Mouse (Mus musculus) heart, postnatal 0 days (tissue): ENCODE results near the gene Gm21731. TPM values are rescaled to one million over a fixed set of nuclear protein-coding genes. Genes with fewer than 3 reads are reported as not detected.
"Not testable (repeated sequence)": the region's sequence is repeated elsewhere in the genome, so short reads cannot be mapped to it uniquely, and the experiment has no call there.

Source experiments
- ATAC-seq: fragments of 200-750 bp; cut with Nextera tagmentation; 2 replicates; pipeline ENCODE4 v1.8.0; 2017; ENCODE audit warnings: low read depth, moderate number of reproducible peaks, moderate library complexity; ENCODE audit not compliant: insufficient read depth
- DNase-seq: peaks from one replicate; pipeline ENCODE4 v3.0.0-alpha.2; 2016; ENCODE audit warnings: low spot score
- H3K27ac ChIP-seq: fragments of 300-500 bp; sonication (generic); 2 replicates; pipeline ENCODE4 v1.5.1; 2014; ENCODE audit warnings: low read depth, mild to moderate bottlenecking
- H3K27me3 ChIP-seq: fragments of 300-500 bp; sonication (generic); 2 replicates; pipeline ENCODE4 v1.6.1; 2014; ENCODE audit warnings: low read length, mixed read lengths; ENCODE audit not compliant: control insufficient read depth, insufficient read depth
- H3K36me3 ChIP-seq: fragments of 300-500 bp; sonication (generic); replicated peaks from 2 replicates; pipeline ENCODE4 v1.6.1; 2014; ENCODE audit warnings: low read length, mixed read lengths; ENCODE audit not compliant: control insufficient read depth, insufficient read depth
- H3K4me1 ChIP-seq: fragments of 300-500 bp; sonication (generic); 2 replicates; pipeline ENCODE4 v1.6.1; 2014; ENCODE audit warnings: antibody characterized with exemption; ENCODE audit not compliant: control insufficient read depth, insufficient read depth
- H3K4me2 ChIP-seq: fragments of 300-500 bp; sonication (generic); 2 replicates; pipeline ENCODE4 v1.6.1; 2014; ENCODE audit warnings: low read depth, mild to moderate bottlenecking, low read length, moderate library complexity
- H3K4me3 ChIP-seq: fragments of 300-500 bp; sonication (generic); 2 replicates; pipeline ENCODE4 v1.5.1; 2014; ENCODE audit warnings: low read depth, low read length
- H3K9ac ChIP-seq: fragments of 300-500 bp; sonication (generic); replicated peaks from 2 replicates; pipeline ENCODE4 v1.6.1; 2014; ENCODE audit warnings: low read depth, low read length, mixed read lengths
- H3K9me3 ChIP-seq: fragments of 300-500 bp; sonication (generic); replicated peaks from 2 replicates; pipeline ENCODE4 v1.6.1; 2016; ENCODE audit warnings: low read length; ENCODE audit not compliant: control insufficient read depth
- CTCF ChIP-seq: IDR thresholded peaks from 2 replicates; pipeline ENCODE4 v1.5.1; 2016; ENCODE audit warnings: antibody characterized with exemption, control low read depth, low read depth
- EP300 ChIP-seq: IDR thresholded peaks from 2 replicates; pipeline ENCODE4 v1.6.1; 2016; ENCODE audit warnings: antibody characterized with exemption, low read depth
- WGBS: fragments of 180-500 bp; shearing (Covaris S2); extraction: QIAGEN DNeasy Blood & Tissue Kit; methylation state at CpG from one replicate; pipeline ENCODE4 v1.1.7; 2014; 5-methylcytosine and 5-hydroxymethylcytosine counted together
- polyA plus RNA-seq: library from polyadenylated mRNA; unstranded; fragments of >200 nt; fragmentation: Nextera tagmentation; extraction: Ambion mirVana; gene quantifications from 2 replicates; pipeline ENCODE4 v1.2.1, GENCODE M21; 2015
- total RNA-seq: library from RNA; depleted of rRNA; stranded (reverse); fragments of >200 nt; gene quantifications from 2 replicates; pipeline ENCODE4 v1.2.3, GENCODE M21; 2014; ENCODE audit warnings: low replicate concordance; rRNA removed

The Gm21731 gene
- total and polyA plus RNA-seq, 2 experiments from 2014 or later: not detected

GRCm38 (mm10) chr13:120258817-120259658, 20.1 kb downstream of the Gm21731 start:
- not testable (repeated sequence) for H3K4me3 ChIP-seq, H3K27ac ChIP-seq, DNase-seq, ATAC-seq, H3K36me3 ChIP-seq, H3K4me1 ChIP-seq, H3K9ac ChIP-seq, H3K4me2 ChIP-seq, H3K9me3 ChIP-seq, H3K27me3 ChIP-seq
- 71% methylated on average over 3 of the region's 3 CpGs for WGBS

GRCm38 (mm10) chr13:120259718-120260117, 20.8 kb downstream of the Gm21731 start:
- H3K9me3 ChIP-seq, H3K4me1 ChIP-seq, H3K4me2 ChIP-seq, H3K36me3 ChIP-seq, DNase-seq, ATAC-seq, H3K27me3 ChIP-seq, H3K9ac ChIP-seq, H3K27ac ChIP-seq, H3K4me3 ChIP-seq: not testable (repeated sequence)
- 34% methylated on average over 2 of the region's 3 CpGs for WGBS

- not testable (repeated sequence) for H3K9ac ChIP-seq, ATAC-seq, H3K27ac ChIP-seq, H3K9me3 ChIP-seq, DNase-seq, H3K4me2 ChIP-seq, H3K27me3 ChIP-seq, H3K36me3 ChIP-seq, H3K4me1 ChIP-seq, H3K4me3 ChIP-seq
- WGBS: 76% methylated on average over 2 of the region's 2 CpGs
Observed at GRCm38 (mm10) chr13:120262870-120263269, 24.0 kb downstream of the Gm21731 start, which contains the start of gene AF067061. Gene AF067061, plus strand, starts transcription at chr13:120263114.

- not testable (repeated sequence) for H3K9ac ChIP-seq, H3K27ac ChIP-seq, H3K9me3 ChIP-seq, H3K4me1 ChIP-seq, DNase-seq, H3K36me3 ChIP-seq, H3K27me3 ChIP-seq, H3K4me3 ChIP-seq, ATAC-seq, H3K4me2 ChIP-seq
- WGBS: 22% methylated on average over 2 of the region's 2 CpGs
Observed at GRCm38 (mm10) chr13:120277837-120278236, 38.9 kb downstream of the Gm21731 start.

GRCm38 (mm10) chr13:120278784-120279183, 39.9 kb downstream of the Gm21731 start:
- Histone ChIP-seq H3K4me1 (no peaks in the 10 kb centered on the region), H3K27me3 (no peaks in the 10 kb centered on the region), H3K36me3 (no peaks in the 10 kb centered on the region), H3K9ac (no peak overlapping the region), H3K27ac (no peak overlapping the region), H3K9me3 (no peaks in the 10 kb centered on the region), H3K4me2 (no peak overlapping the region), H3K4me3 (no peak overlapping the region)
- TF ChIP-seq EP300 (no peak), CTCF (no peak)
- DNase-seq (no peak), ATAC-seq (no peak)
- WGBS: 80% methylated on average over 9 of the region's 9 CpGs

Other genes starting within 250 kb of the Gm21731 start
- not detected in 2 replicates for gene Gm36079, start 212.1 kb upstream of the Gm21731 start, total RNA-seq
- gene Gm36079, start 212.1 kb upstream of the Gm21731 start, polyA plus RNA-seq: not detected in 2 replicates
- 0.46 TPM in 1 of 2 replicates, not detected in the other for gene Gm21188, start 186.9 kb upstream of the Gm21731 start, total RNA-seq
- gene Gm21188, start 186.9 kb upstream of the Gm21731 start, polyA plus RNA-seq: 0.08 and 0.15 TPM in 2 replicates
- not detected in 2 replicates for gene Gm20767, start 98.9 kb upstream of the Gm21731 start, total RNA-seq
- gene Gm20767, start 98.9 kb upstream of the Gm21731 start, polyA plus RNA-seq: not detected in 2 replicates
- not detected in 2 replicates for gene Gm21818, start 66.7 kb upstream of the Gm21731 start, total RNA-seq
- not detected in 2 replicates for gene Gm21818, start 66.7 kb upstream of the Gm21731 start, polyA plus RNA-seq
- not detected in 2 replicates for gene Gm21762, start 23.2 kb upstream of the Gm21731 start, total RNA-seq
- gene Gm21762, start 23.2 kb upstream of the Gm21731 start, polyA plus RNA-seq: not detected in 2 replicates
- gene AF067061, start 24.0 kb downstream of the Gm21731 start, total RNA-seq: not detected in 2 replicates
- not detected in 2 replicates for gene AF067061, start 24.0 kb downstream of the Gm21731 start, polyA plus RNA-seq
- not detected in 2 replicates for gene BC147527, start 61.3 kb downstream of the Gm21731 start, total RNA-seq
- 0.36 TPM in 1 of 2 replicates, not detected in the other for gene BC147527, start 61.3 kb downstream of the Gm21731 start, polyA plus RNA-seq
- not detected in 2 replicates for gene Tcstv3, start 77.8 kb downstream of the Gm21731 start, total RNA-seq
- not detected in 2 replicates for gene Tcstv3, start 77.8 kb downstream of the Gm21731 start, polyA plus RNA-seq